Mouse (Mus musculus) cerebral cortex, adult 2 months (tissue): ENCODE measurements around the gene Crhr1.

ENCODE experiments used
- WGBS: fragments of 180-500 bp; shearing (Covaris S2); methylation state at CpG from one replicate; pipeline ENCODE4 v1.1.7; 2018; 5-methylcytosine and 5-hydroxymethylcytosine counted together

The Crhr1 gene

GRCm38 (mm10) chr11:104138976-104139375 lies 6.3 kb downstream of the Crhr1 start:
- 80% methylated on average over 3 of the region's 3 CpGs for WGBS

GRCm38 (mm10) chr11:104144930-104145329 lies 12.3 kb downstream of the Crhr1 start:
- 100% methylated on average over 1 of the region's 1 CpGs for WGBS

- WGBS, result 74% methylated on average over 7 of the region's 7 CpGs
Measured at GRCm38 (mm10) chr11:104148787-104149186, 16.1 kb downstream of the Crhr1 start.

GRCm38 (mm10) chr11:104150911-104151310 lies 18.3 kb downstream of the Crhr1 start:
- WGBS, result 75% methylated on average over 5 of the region's 5 CpGs

GRCm38 (mm10) chr11:104154332-104154731 lies 21.7 kb downstream of the Crhr1 start:
- 73% methylated on average over 4 of the region's 4 CpGs for WGBS

GRCm38 (mm10) chr11:104154820-104155635 lies 22.4 kb downstream of the Crhr1 start:
- WGBS, result 59% methylated on average over 9 of the region's 9 CpGs

GRCm38 (mm10) chr11:104156391-104156790 lies 23.7 kb downstream of the Crhr1 start:
- 61% methylated on average over 3 of the region's 3 CpGs for WGBS

GRCm38 (mm10) chr11:104157603-104158259 lies 25.1 kb downstream of the Crhr1 start:
- WGBS, result 3% methylated on average over 23 of the region's 23 CpGs

- WGBS, result 8% methylated on average over 17 of the region's 17 CpGs
Measured at GRCm38 (mm10) chr11:104158260-104158907, 25.7 kb downstream of the Crhr1 start.

- 79% methylated on average over 4 of the region's 4 CpGs for WGBS
Measured at GRCm38 (mm10) chr11:104159769-104160272, 27.2 kb downstream of the Crhr1 start.

- 39% methylated on average over 5 of the region's 5 CpGs for WGBS
Measured at GRCm38 (mm10) chr11:104161153-104161552, 28.5 kb downstream of the Crhr1 start.

- 90% methylated on average over 10 of the region's 10 CpGs for WGBS
Measured at GRCm38 (mm10) chr11:104164257-104164656, 31.6 kb downstream of the Crhr1 start.

- WGBS, result 19% methylated on average over 12 of the region's 12 CpGs
Measured at GRCm38 (mm10) chr11:104171281-104171781, 38.7 kb downstream of the Crhr1 start.

- 19% methylated on average over 7 of the region's 7 CpGs for WGBS
Measured at GRCm38 (mm10) chr11:104178893-104179292, 46.2 kb downstream of the Crhr1 start.

- 38% methylated on average over 5 of the region's 5 CpGs for WGBS
Measured at GRCm38 (mm10) chr11:104179804-104180203, 47.1 kb downstream of the Crhr1 start.

- 57% methylated on average over 3 of the region's 3 CpGs for WGBS
Measured at GRCm38 (mm10) chr11:104182141-104182540, 49.5 kb downstream of the Crhr1 start.

GRCm38 (mm10) chr11:104186135-104186836 lies 53.6 kb downstream of the Crhr1 start, which contains the start of gene Sppl2c:
Sppl2c (plus strand) TSS chr11:104186327.
- WGBS, result 84% methylated on average over 13 of the region's 13 CpGs

- WGBS, result 89% methylated on average over 9 of the region's 9 CpGs
Measured at GRCm38 (mm10) chr11:104186837-104187150, 54.1 kb downstream of the Crhr1 start.

GRCm38 (mm10) chr11:104187766-104188165 lies 55.1 kb downstream of the Crhr1 start:
- WGBS, result 94% methylated on average over 10 of the region's 10 CpGs

- WGBS, result 80% methylated on average over 2 of the region's 2 CpGs
Measured at GRCm38 (mm10) chr11:104190008-104190407, 57.4 kb downstream of the Crhr1 start.

- 66% methylated on average over 11 of the region's 11 CpGs for WGBS
Measured at GRCm38 (mm10) chr11:104195382-104195781, 62.7 kb downstream of the Crhr1 start.

- 7% methylated on average over 9 of the region's 9 CpGs for WGBS
Measured at GRCm38 (mm10) chr11:104195791-104196190, 63.1 kb downstream of the Crhr1 start.
